In genomic region chr8:83182784-83183183, GRCm38 (mm10) we compare ENCODE assay signal across 12 mouse cellular contexts. TPM values are rescaled to one million over a fixed set of nuclear protein-coding genes. Genes with fewer than 3 reads are reported as not detected.
A peak's percentile ranks its signal among the peaks of the same experiment; 100 is the strongest.
DNase-seq lines count a peak whose midpoint lies in the region; ATAC-seq and TF ChIP-seq lines count a peak whose summit lies in the region.
"Had no signal": no experiment of that assay in that cellular context is flagged by ENCODE, and none has a peak within 500 bp of the region (broad histone marks: within the 10 kb centered on the region; RNA-seq: fewer than 3 reads in every experiment).

No protein-coding gene starts in this region.

- no peak overlapping the region for H3K9ac ChIP-seq in intestine, embryonic 14.5 days (ENCODE audit: low read length)
- H3K9ac ChIP-seq in intestine, postnatal 0 days (ENCODE audit: low read depth, low read length), result no peak overlapping the region
- no peak overlapping the region for H3K9ac ChIP-seq in hindbrain, embryonic 11.5 days (ENCODE audit: low read depth, low read length)
- H3K9ac ChIP-seq in midbrain, embryonic 16.5 days (ENCODE audit: low read depth, low read length), result 0 out of 2 replicates have a peak overlapping the region, but pooled peaks have one; percentile 10
- H3K9ac ChIP-seq: liver, embryonic 15.5 days had no signal

- WGBS in intestine, embryonic 14.5 days, result 60% methylated on average over 5 of the region's 5 CpGs
- 50% methylated on average over 5 of the region's 5 CpGs for WGBS in intestine, postnatal 0 days
- WGBS in hindbrain, embryonic 11.5 days, result 73% methylated on average over 5 of the region's 5 CpGs
- WGBS in midbrain, embryonic 16.5 days, result 46% methylated on average over 5 of the region's 5 CpGs

- intact Hi-C loops in left cerebral cortex, postnatal 36 days (cut with DNase I), result no loop called here

- H3K27ac ChIP-seq in intestine, embryonic 14.5 days (ENCODE audit: low read depth), result peak overlapping the region; percentile 62
- no peak overlapping the region for H3K27ac ChIP-seq in intestine, postnatal 0 days (ENCODE audit: low read depth, low read length)
- peak overlapping the region; percentile 61; the same call in 1 of the 2 replicates for H3K27ac ChIP-seq in hindbrain, embryonic 11.5 days (ENCODE audit: low read depth, low read length)
- H3K27ac ChIP-seq in midbrain, embryonic 16.5 days (ENCODE audit: low read length), result no peak overlapping the region
- H3K27ac ChIP-seq: liver, embryonic 15.5 days had no signal

- H3K27me3 ChIP-seq in intestine, embryonic 14.5 days (replicated peaks; ENCODE audit: control insufficient read depth, insufficient read depth, low read length), result no peaks in the 10 kb centered on the region
- no peaks in the 10 kb centered on the region for H3K27me3 ChIP-seq in intestine, postnatal 0 days (replicated peaks; ENCODE audit: control insufficient read depth, insufficient read depth, low read length)
- no peaks in the 10 kb centered on the region for H3K27me3 ChIP-seq in hindbrain, embryonic 11.5 days (ENCODE audit: control insufficient read depth, insufficient read depth, low read length)
- no peaks in the 10 kb centered on the region for H3K27me3 ChIP-seq in midbrain, embryonic 16.5 days (ENCODE audit: control insufficient read depth, insufficient read depth, low read depth, low read length)

- TF ChIP-seq CTCF in intestine, postnatal 0 days (IDR thresholded peaks at IDR 0.05; ENCODE audit: low read depth), result no peak

- H3K4me2 ChIP-seq in intestine, embryonic 14.5 days (ENCODE audit: low read length), result no peak overlapping the region
- H3K4me2 ChIP-seq in intestine, postnatal 0 days (replicated peaks; ENCODE audit: low read depth), result no peak overlapping the region; the same call in 1 of the 2 replicates
- no peak overlapping the region for H3K4me2 ChIP-seq in hindbrain, embryonic 11.5 days (replicated peaks; ENCODE audit: low read depth, low read length)
- H3K4me2 ChIP-seq in midbrain, embryonic 16.5 days (ENCODE audit: low read length), result no peak overlapping the region
- H3K4me2 ChIP-seq: liver, embryonic 15.5 days had no signal

- DNase-seq in intestine, embryonic 14.5 days (ENCODE audit: low spot score), result no peak
- peak; percentile 47 for DNase-seq in brain, adult 2 months (ENCODE audit: low read depth, low spot score)
- no peak for DNase-seq in hindbrain, embryonic 11.5 days (ENCODE audit: low spot score)
- no peak for DNase-seq in testis, postnatal 14 days (ENCODE audit: low spot score)
- DNase-seq in left cerebral cortex, postnatal 36 days (ENCODE audit: low spot score in 2 of 2), result no peak
- DNase-seq: heart, postnatal 14 days; right cerebral cortex, postnatal 25 days had no signal

- H3K4me1 ChIP-seq in intestine, embryonic 14.5 days (replicated peaks; ENCODE audit: control insufficient read depth, insufficient read depth, low read length), result peaks cover 38% of the 10 kb centered on the region
- H3K4me1 ChIP-seq in intestine, postnatal 0 days (replicated peaks; ENCODE audit: control insufficient read depth, insufficient read depth, low read length), result peaks cover 9% of the 10 kb centered on the region; the same call in 1 of the 2 replicates
- H3K4me1 ChIP-seq in hindbrain, embryonic 11.5 days (replicated peaks; ENCODE audit: control insufficient read depth, insufficient read depth, low read length), result peaks cover 4% of the 10 kb centered on the region; the same call in 1 of the 2 replicates
- H3K4me1 ChIP-seq in midbrain, embryonic 16.5 days (ENCODE audit: control insufficient read depth, insufficient read depth, low read length), result peaks cover 18% of the 10 kb centered on the region

- H3K4me3 ChIP-seq in intestine, embryonic 14.5 days (ENCODE audit: low read depth, low read length), result no peak overlapping the region
- no peak overlapping the region for H3K4me3 ChIP-seq in intestine, postnatal 0 days (ENCODE audit: low read depth, low read length)
- no peak overlapping the region for H3K4me3 ChIP-seq in hindbrain, embryonic 11.5 days (ENCODE audit: low read depth, low read length)
- no peak overlapping the region for H3K4me3 ChIP-seq in midbrain, embryonic 16.5 days (ENCODE audit: low read depth, low read length)
- H3K4me3 ChIP-seq: liver, embryonic 15.5 days had no signal

- no peaks in the 10 kb centered on the region for H3K36me3 ChIP-seq in intestine, embryonic 14.5 days (ENCODE audit: control insufficient read depth, insufficient read depth, low read length)
- H3K36me3 ChIP-seq in intestine, postnatal 0 days (ENCODE audit: control insufficient read depth, insufficient read depth), result no peaks in the 10 kb centered on the region
- no peaks in the 10 kb centered on the region for H3K36me3 ChIP-seq in hindbrain, embryonic 11.5 days (ENCODE audit: control insufficient read depth, insufficient read depth, low read length)
- H3K36me3 ChIP-seq in midbrain, embryonic 16.5 days (ENCODE audit: control insufficient read depth, insufficient read depth, low read length), result no peaks in the 10 kb centered on the region
- H3K36me3 ChIP-seq: liver, embryonic 15.5 days had no signal

- H3K9me3 ChIP-seq in intestine, embryonic 14.5 days (ENCODE audit: control insufficient read depth, low read length), result no peaks in the 10 kb centered on the region
- no peaks in the 10 kb centered on the region for H3K9me3 ChIP-seq in intestine, postnatal 0 days (ENCODE audit: control insufficient read depth)
- H3K9me3 ChIP-seq in hindbrain, embryonic 11.5 days (ENCODE audit: control insufficient read depth, low read length), result no peaks in the 10 kb centered on the region
- H3K9me3 ChIP-seq in midbrain, embryonic 16.5 days (replicated peaks; ENCODE audit: control insufficient read depth, low read length, poor library complexity, severe bottlenecking), result no peaks in the 10 kb centered on the region
- H3K9me3 ChIP-seq: liver, embryonic 15.5 days had no signal

- no peak for ATAC-seq in intestine, embryonic 14.5 days (replicated peaks; ENCODE audit: low FRiP score, low TSS enrichment, low read depth)
- ATAC-seq in intestine, postnatal 0 days, result no peak
- ATAC-seq in hindbrain, embryonic 11.5 days (ENCODE audit: low FRiP score), result peak; percentile 56
- no peak for ATAC-seq in midbrain, embryonic 16.5 days

RNA-seq across cellular contexts. Expression of gene Gm10645, which starts 16.8 kb away (rescaled TPM):
- 2.1 and 2.3 TPM in 2 replicates for polyA plus RNA-seq in intestine, embryonic 14.5 days (2014; fragmentation: Nextera tagmentation; extraction: Ambion mirVana)
- polyA plus RNA-seq in intestine, postnatal 0 days (2015; fragmentation: Nextera tagmentation; extraction: Ambion mirVana), result 0.77 and 1.5 TPM in 2 replicates
- polyA plus RNA-seq in hindbrain, embryonic 11.5 days (2014; fragmentation: Nextera tagmentation; extraction: Ambion mirVana), result 6.3 and 8.5 TPM in 2 replicates
- 6.1 and 6.9 TPM in 2 replicates for polyA plus RNA-seq in midbrain, embryonic 16.5 days (2015; fragmentation: Nextera tagmentation; extraction: Ambion mirVana)
- total RNA-seq in left cerebral cortex, postnatal 36 days (2021), result 1 to 10 TPM; 1.6 to 2.3 TPM
- total RNA-seq: gastrocnemius, postnatal 4 days; heart, postnatal 14 days; megakaryocyte-erythroid progenitor cell, adult 5-6 weeks had no signal

RNA-seq across cellular contexts. Expression of gene Tbc1d9, which starts 17.6 kb away (rescaled TPM):
- polyA plus RNA-seq in intestine, embryonic 14.5 days (2014; fragmentation: Nextera tagmentation; extraction: Ambion mirVana), result 2.9 and 3.5 TPM in 2 replicates
- polyA plus RNA-seq in intestine, postnatal 0 days (2015; fragmentation: Nextera tagmentation; extraction: Ambion mirVana), result 1.7 TPM in 2 replicates
- 12.8 and 14.8 TPM in 2 replicates for polyA plus RNA-seq in hindbrain, embryonic 11.5 days (2014; fragmentation: Nextera tagmentation; extraction: Ambion mirVana)
- 17.4 and 17.8 TPM in 2 replicates for polyA plus RNA-seq in midbrain, embryonic 16.5 days (2015; fragmentation: Nextera tagmentation; extraction: Ambion mirVana)
- total RNA-seq in left cerebral cortex, postnatal 36 days (2021), result 100 to 1,000 TPM in 1 of 2 experiments, 10 to 100 TPM in 1; 98.4 to 106 TPM

Comparison
In these comparisons a context has a peak if more than half of its experiments do, and no peak if none do; other contexts are left out.
1. H3K27ac ChIP-seq: peak in intestine, embryonic 14.5 days (single experiment) and hindbrain, embryonic 11.5 days (single experiment); none in intestine, postnatal 0 days (single experiment) and midbrain, embryonic 16.5 days (single experiment).